ENCODE assay signal across 8 mouse cellular contexts in genomic region chr5:108132441-108133243, GRCm38 (mm10). TPM values are rescaled to one million over a fixed set of nuclear protein-coding genes. Genes with fewer than 3 reads are reported as not detected.
DNase-seq lines count a peak whose midpoint lies in the region; ATAC-seq lines count a peak whose summit lies in the region.

Tmed5 (minus strand) TSS chr5:108132620.
Ccdc18 (plus strand) TSS chr5:108132875.

- DNase-seq in adrenal gland, adult 18-20 months (ENCODE audit: low spot score in 2 of 2): peak; percentile 96 to 97
- peak; percentile 99 for DNase-seq in embryo, embryonic 11 days
- peak; percentile 97 for DNase-seq in gastrocnemius, postnatal 25 days
- DNase-seq in intestine, embryonic 14.5 days (ENCODE audit: low spot score): peak; percentile 97
- DNase-seq in left cerebral cortex, postnatal 14 days (ENCODE audit: low spot score in 2 of 2): peak; percentile 96 to 97
- DNase-seq in mesoderm, embryonic 11.5 days (ENCODE audit: low read depth, low spot score): peak; percentile 99
- peak; percentile 96 to 97 for DNase-seq in right cerebral cortex, postnatal 36 days (ENCODE audit: low spot score in 2 of 2)
- peak; percentile 98 for DNase-seq in yolk sac, embryonic 10.5 days (ENCODE audit: low spot score)

- peak within 1 kb of the TSS; percentile 83 for H3K9ac ChIP-seq in intestine, embryonic 14.5 days (ENCODE audit: low read length)

- ATAC-seq in intestine, embryonic 14.5 days (replicated peaks; ENCODE audit: low FRiP score, low TSS enrichment, low read depth): peak; percentile 99

- peaks cover 15% of the 10 kb centered on the region for H3K36me3 ChIP-seq in intestine, embryonic 14.5 days (ENCODE audit: control insufficient read depth, insufficient read depth, low read length)

- WGBS in intestine, embryonic 14.5 days: under 1% methylated on average over 65 of the region's 65 CpGs

- peak within 1 kb of the TSS; percentile 91 for H3K4me3 ChIP-seq in intestine, embryonic 14.5 days (ENCODE audit: low read depth, low read length)

- H3K4me2 ChIP-seq in intestine, embryonic 14.5 days (ENCODE audit: low read length): peak within 1 kb of the TSS; percentile 75

- H3K27ac ChIP-seq in intestine, embryonic 14.5 days (ENCODE audit: low read depth): peak within 1 kb of the TSS; percentile 91

- intact Hi-C loops in left cerebral cortex, postnatal 14 days (cut with DNase I): loop anchor here (5.0 kb wide), 1 partner anchor 180 kb away; the partner anchor contains the start of gene Pigg

- H3K4me1 ChIP-seq in intestine, embryonic 14.5 days (replicated peaks; ENCODE audit: control insufficient read depth, insufficient read depth, low read length): peaks cover 7% of the 10 kb centered on the region; the same call in 1 of the 2 replicates

- no peaks in the 10 kb centered on the region for H3K27me3 ChIP-seq in intestine, embryonic 14.5 days (replicated peaks; ENCODE audit: control insufficient read depth, insufficient read depth, low read length)

- H3K9me3 ChIP-seq in intestine, embryonic 14.5 days (ENCODE audit: control insufficient read depth, low read length): no peaks in the 10 kb centered on the region

RNA-seq across cellular contexts. Expression of gene Tmed5, which starts in this region (rescaled TPM):
- total RNA-seq in adrenal gland, adult 18-20 months (2021): 10 to 100 TPM; 73.0 to 74.1 TPM
- total RNA-seq in gastrocnemius, postnatal 25 days (2021): 10 to 100 TPM; 22.2 to 31.7 TPM
- 41.4 and 47.2 TPM in 2 replicates for polyA plus RNA-seq in intestine, embryonic 14.5 days (2014; fragmentation: Nextera tagmentation; extraction: Ambion mirVana)
- total RNA-seq in left cerebral cortex, postnatal 14 days (2021): 10 to 100 TPM; 20.2 to 22.1 TPM

RNA-seq across cellular contexts. Expression of gene Ccdc18, which starts in this region (rescaled TPM):
- under 1 TPM; 0.45 to 0.63 TPM for total RNA-seq in adrenal gland, adult 18-20 months (2021)
- under 1 TPM; 0.32 to 0.46 TPM for total RNA-seq in gastrocnemius, postnatal 25 days (2021)
- polyA plus RNA-seq in intestine, embryonic 14.5 days (2014; fragmentation: Nextera tagmentation; extraction: Ambion mirVana): 8.6 and 11.1 TPM in 2 replicates
- total RNA-seq in left cerebral cortex, postnatal 14 days (2021): under 1 TPM; 0.61 to 0.90 TPM

Comparison
In these comparisons a context has a peak if more than half of its experiments do, and no peak if none do; other contexts are left out.
1. Peak in every context shown above with its lines: DNase-seq, ATAC-seq, H3K4me3 ChIP-seq and H3K27ac ChIP-seq.